Mouse (Mus musculus): ENCODE results near the gene Prpsap1.
A peak's percentile ranks its signal among the peaks of the same experiment; 100 is the strongest.

GRCm38 (mm10) chr11:116447822-116448221 is 46.2 kb downstream of the Prpsap1 start:
- TF ChIP-seq CEBPB (IDR thresholded peaks at IDR 0.05; ENCODE audit: low read depth) (no peak), CTCF (IDR thresholded peaks at IDR 0.05; ENCODE audit: control insufficient read depth, insufficient read depth, insufficient read length) (peak; percentile 48), MYOG (IDR thresholded peaks at IDR 0.05; ENCODE audit: control insufficient read depth, extremely low read depth, insufficient read length) (no peak), MYOD1 (IDR thresholded peaks at IDR 0.05; ENCODE audit: control insufficient read depth, insufficient read length, low read depth) (no peak), MAX (IDR thresholded peaks at IDR 0.05) (no peak)
